Mouse (Mus musculus) small intestine, adult 2 months (tissue): ENCODE measurements around the gene Sec16b.

Experiments used
- CTCF ChIP-seq: fragments of 200-500 bp; IDR thresholded peaks from 2 replicates; pipeline ENCODE4 v1.5.1; 2012; ENCODE audit warnings: low read depth, mild to moderate bottlenecking, control low read depth, inconsistent platforms, low read length, moderate library complexity, mixed read lengths; ENCODE audit not compliant: insufficient replicate concordance, insufficient read length; ENCODE audit errors: extremely low read depth
- POLR2A ChIP-seq: fragments of 200-500 bp; IDR thresholded peaks from 2 replicates; pipeline ENCODE4 v1.6.1; 2012; ENCODE audit warnings: low read depth, mild to moderate bottlenecking, control low read depth, inconsistent platforms, low read length, moderate library complexity

DNA sequence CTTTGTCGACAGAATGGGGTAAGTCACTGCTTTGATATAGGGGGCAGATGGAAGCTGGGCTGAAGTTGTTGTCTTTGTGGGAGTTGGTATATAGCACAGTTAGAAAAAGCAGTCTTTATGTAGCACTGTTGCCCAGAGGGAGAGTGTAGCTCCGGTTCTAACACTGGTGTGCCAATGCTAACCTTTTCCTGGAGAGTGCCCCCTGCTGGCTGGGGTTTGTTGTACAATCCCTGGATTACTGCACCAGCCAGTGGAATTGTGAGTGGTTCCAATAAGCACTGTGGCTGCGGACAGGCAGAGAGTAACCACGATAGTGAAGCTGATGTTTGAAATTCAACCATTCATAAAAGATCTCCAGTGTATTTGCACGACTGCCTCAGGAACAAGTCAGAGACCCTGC lies 31.1 kb downstream of the Sec16b start:
- peak; percentile 66; the same call in 1 of the 2 replicates for TF ChIP-seq CTCF
- no peak for TF ChIP-seq POLR2A
